Mouse (Mus musculus): ENCODE data around the gene Zfp672.

Zfp672 gene

GRCm38 (mm10) chr11:58282518-58282917 lies 47.6 kb downstream of the Zfp672 start:
- in situ Hi-C loops (cut with MboI) = no loop called here

GRCm38 (mm10) chr11:58281970-58282496 lies 48.1 kb downstream of the Zfp672 start:
- in situ Hi-C loops (cut with MboI) = no loop called here

DNA sequence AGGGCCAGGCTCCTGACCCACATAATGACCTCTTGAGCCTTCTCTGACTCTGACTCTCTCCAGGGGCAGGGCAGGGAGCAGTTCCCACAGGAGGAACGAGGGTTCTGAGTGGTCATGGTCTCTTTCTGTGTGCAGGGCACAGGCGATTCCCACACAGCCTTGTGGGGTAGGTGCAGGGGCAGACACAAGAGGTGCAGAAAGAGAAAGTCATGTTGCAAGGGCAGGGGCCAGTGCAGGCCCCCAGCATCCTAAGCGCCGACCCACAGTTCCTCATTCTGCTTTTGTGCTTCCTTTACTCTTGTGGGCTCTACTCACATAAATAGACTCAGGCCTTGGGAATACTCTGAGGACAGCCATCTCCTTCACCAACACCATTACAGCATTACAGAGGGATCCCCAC lies 54.4 kb downstream of the Zfp672 start:
- in situ Hi-C loops (cut with MboI) = no loop called here

GRCm38 (mm10) chr11:58274572-58274971 lies 55.6 kb downstream of the Zfp672 start, which contains the start of gene 4930438A08Rik:
4930438A08Rik (plus strand) TSS chr11:58274799.
- in situ Hi-C loops (cut with MboI) = no loop called here

GRCm38 (mm10) chr11:58268285-58268684 lies 61.9 kb downstream of the Zfp672 start:
- in situ Hi-C loops (cut with MboI) = no loop called here

All from mature B cell (primary cell).